Mouse (Mus musculus) lung, adult 18-20 months (tissue): Measurements from ENCODE around the gene Kmt2b.

Experiments
- DNase-seq, 2 experiments: peaks; one replicate each; pipeline ENCODE4 v3.0.0; 2022; ENCODE audit warnings: mixed read lengths in 2 of 2

Kmt2b gene

GRCm38 (mm10) chr7:30588676-30589434 lies at the start of gene Kmt2b:
Gene Kmt2b, minus strand, starts transcription at chr7:30588726.
- DNase-seq = peak; percentile 99

GRCm38 (mm10) chr7:30636395-30636794 lies 47.9 kb upstream of the Kmt2b start:
- no peak for DNase-seq

- no peak for DNase-seq
These were observed 47.2 kb upstream of the Kmt2b start, which contains the start of gene Etv2 for GRCm38 (mm10) chr7:30635752-30636151. Gene Etv2, minus strand, starts transcription at chr7:30635852.

GRCm38 (mm10) chr7:30634621-30635020 lies 46.1 kb upstream of the Kmt2b start:
- DNase-seq = peak; percentile 19 to 21

GRCm38 (mm10) chr7:30633762-30634412 lies 45.4 kb upstream of the Kmt2b start:
- no peak for DNase-seq

GRCm38 (mm10) chr7:30629013-30629412 lies 40.5 kb upstream of the Kmt2b start:
- no peak for DNase-seq

- DNase-seq = no peak
These were observed 38.1 kb upstream of the Kmt2b start for GRCm38 (mm10) chr7:30626647-30627046.

GRCm38 (mm10) chr7:30625530-30626384 lies 37.2 kb upstream of the Kmt2b start, which contains the start of gene Cox6b1:
Gene Cox6b1, minus strand, starts transcription at chr7:30626151.
- DNase-seq = peak; percentile 90

- no peak for DNase-seq
These were observed 30.7 kb upstream of the Kmt2b start for GRCm38 (mm10) chr7:30619202-30619601.

- no peak for DNase-seq
These were observed 30.1 kb upstream of the Kmt2b start for GRCm38 (mm10) chr7:30618658-30619057.

- no peak for DNase-seq
These were observed 26.7 kb upstream of the Kmt2b start for GRCm38 (mm10) chr7:30615049-30615760.

- DNase-seq = no peak
These were observed 25.9 kb upstream of the Kmt2b start for GRCm38 (mm10) chr7:30614454-30614853.

GRCm38 (mm10) chr7:30613529-30614112 lies 25.1 kb upstream of the Kmt2b start:
- DNase-seq = peak; percentile 62 to 68

- DNase-seq = no peak
These were observed 24.3 kb upstream of the Kmt2b start, which contains the start of gene Upk1a for GRCm38 (mm10) chr7:30612654-30613402. Gene Upk1a, minus strand, starts transcription at chr7:30612847.

- no peak for DNase-seq
These were observed 21.5 kb upstream of the Kmt2b start for GRCm38 (mm10) chr7:30610043-30610442.

GRCm38 (mm10) chr7:30608476-30608875 lies 19.9 kb upstream of the Kmt2b start:
- no peak for DNase-seq

- peak; percentile 73 to 83 for DNase-seq
These were observed 19.3 kb upstream of the Kmt2b start for GRCm38 (mm10) chr7:30607706-30608309.

- no peak for DNase-seq
These were observed 16.4 kb upstream of the Kmt2b start for GRCm38 (mm10) chr7:30604944-30605343.

GRCm38 (mm10) chr7:30604424-30604823 lies 15.9 kb upstream of the Kmt2b start:
- DNase-seq = no peak

- peak; percentile 92 to 94 for DNase-seq
These were observed 14.1 kb upstream of the Kmt2b start for GRCm38 (mm10) chr7:30602583-30602982.

GRCm38 (mm10) chr7:30600651-30601050 lies 12.1 kb upstream of the Kmt2b start:
- peak; percentile 88 to 93 for DNase-seq
